Mouse (Mus musculus) liver, embryonic 14.5 days (tissue): ENCODE measurements around the gene Tnp1. TPM values are rescaled to one million over a fixed set of nuclear protein-coding genes. Genes with fewer than 3 reads are reported as not detected.

ENCODE experiments used
- ATAC-seq: fragments of 200-750 bp; cut with Nextera tagmentation; 2 replicates; pipeline ENCODE4 v1.8.0; 2017; ENCODE audit warnings: moderate number of reproducible peaks, mild to moderate bottlenecking, moderate library complexity; ENCODE audit not compliant: insufficient read depth
- DNase-seq, 3 experiments: peaks; one replicate each; pipeline ENCODE4 v3.0.0-alpha.2; 2012 to 2013; ENCODE audit warnings: low read depth in 3 of 3, low spot score in 3 of 3
- H3K27ac ChIP-seq: fragments of 300-500 bp; sonication (generic); 2 replicates; pipeline ENCODE4 v1.5.1; 2014; ENCODE audit warnings: moderate library complexity, mild to moderate bottlenecking, control low read depth, inconsistent platforms
- H3K27me3 ChIP-seq: fragments of 300-500 bp; sonication (generic); 2 replicates; pipeline ENCODE4 v1.6.1; 2014; ENCODE audit warnings: mild to moderate bottlenecking, low read length, moderate library complexity; ENCODE audit not compliant: control insufficient read depth, insufficient read depth
- H3K36me3 ChIP-seq: fragments of 300-500 bp; sonication (generic); replicated peaks from 2 replicates; pipeline ENCODE4 v1.6.1; 2014; ENCODE audit warnings: low read depth; ENCODE audit not compliant: control insufficient read depth, insufficient read depth
- H3K4me1 ChIP-seq, 2 experiments: fragments of 200-500 bp in 1 of 2; fragments of 300-500 bp in 1 of 2; sonication (generic) in 1 of 2; replicated peaks; 2 replicates each; pipeline ENCODE4 v1.6.1; 2012 to 2014; ENCODE audit warnings: antibody characterized with exemption in 1 of 2, inconsistent platforms in 1 of 2, low read length in 1 of 2; ENCODE audit not compliant: control insufficient read depth in 2 of 2, insufficient read depth in 2 of 2
- H3K4me2 ChIP-seq: fragments of 300-500 bp; sonication (generic); 2 replicates; pipeline ENCODE4 v1.6.1; 2014; ENCODE audit warnings: low read depth, mild to moderate bottlenecking, control low read depth, moderate library complexity
- H3K4me3 ChIP-seq, 2 experiments: fragments of 200-500 bp in 1 of 2; fragments of 300-500 bp in 1 of 2; sonication (generic) in 1 of 2; 2 replicates each; pipeline ENCODE4 v1.5.1; 2012 to 2014; ENCODE audit warnings: low read depth in 2 of 2, low read length in 2 of 2, mild to moderate bottlenecking in 2 of 2, control low read depth in 1 of 2, inconsistent platforms in 1 of 2, moderate library complexity in 1 of 2; ENCODE audit not compliant: insufficient read depth in 1 of 2
- H3K9ac ChIP-seq: fragments of 300-500 bp; sonication (generic); replicated peaks from 2 replicates; pipeline ENCODE4 v1.6.1; 2014; ENCODE audit warnings: mild to moderate bottlenecking, control low read depth, moderate library complexity
- H3K9me3 ChIP-seq: fragments of 300-500 bp; sonication (generic); 2 replicates; pipeline ENCODE4 v1.6.1; 2016; ENCODE audit warnings: low read length, mixed read lengths; ENCODE audit not compliant: control insufficient read depth
- CTCF ChIP-seq: IDR thresholded peaks from 2 replicates; pipeline ENCODE4 v1.5.1; 2016; ENCODE audit warnings: antibody characterized with exemption, low read depth, control low read depth
- EP300 ChIP-seq: IDR thresholded peaks from 2 replicates; pipeline ENCODE4 v1.6.1; 2016; ENCODE audit warnings: antibody characterized with exemption, low read depth
- WGBS: fragments of 180-500 bp; shearing (Covaris S2); extraction: QIAGEN DNeasy Blood & Tissue Kit; methylation state at CpG from one replicate; pipeline ENCODE4 v1.1.7; 2014; ENCODE audit not compliant: insufficient replicate concordance; 5-methylcytosine and 5-hydroxymethylcytosine counted together
- polyA plus RNA-seq, 2 experiments: library from polyadenylated mRNA; depleted of rRNA in 1 of 2; stranded (reverse) in 1 of 2; unstranded in 1 of 2; fragments of >200 nt; fragmentation: Nextera tagmentation in 1 of 2; extraction: Ambion mirVana in 1 of 2; gene quantifications; 2 replicates each; pipeline versions ENCODE4 v1.2.1 to v1.2.3; 2012 to 2014

The Tnp1 gene
- polyA plus RNA-seq, 2 experiments = not detected

DNA sequence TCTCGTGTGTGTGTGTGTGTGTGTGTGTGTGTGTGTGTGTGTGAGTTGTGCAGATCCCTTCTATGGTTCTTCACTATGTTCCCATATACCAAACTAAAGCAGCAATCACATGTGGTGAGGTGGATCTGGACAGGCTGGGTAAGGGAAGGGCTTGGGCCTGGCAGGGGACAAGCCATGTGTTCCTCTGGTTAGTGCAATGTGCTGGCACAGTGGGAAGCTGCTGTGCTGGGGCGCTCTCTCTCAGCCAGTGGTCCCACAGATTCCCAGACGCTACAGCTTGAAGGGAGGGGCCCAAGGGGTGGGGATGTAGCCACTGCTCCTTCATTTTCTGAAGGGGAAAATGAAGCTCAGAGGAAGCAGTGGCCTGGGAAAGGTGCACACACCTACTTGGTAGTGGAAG lies 40.1 kb upstream of the Tnp1 start:
- H3K4me3 ChIP-seq = no peak overlapping the region
- H3K27me3 ChIP-seq = no peaks in the 10 kb centered on the region; the same call in 1 of the 2 replicates
- TF ChIP-seq EP300 (no peak), CTCF (no peak)
- 49% methylated on average over 3 of the region's 3 CpGs for WGBS
- peaks cover 4 to 5% of the 10 kb centered on the region in 2 experiments for H3K4me1 ChIP-seq
- no peak overlapping the region for H3K4me2 ChIP-seq
- no peak overlapping the region for H3K9ac ChIP-seq
- no peak for ATAC-seq
- no peaks in the 10 kb centered on the region for H3K36me3 ChIP-seq
- DNase-seq = no peak
- no peaks in the 10 kb centered on the region for H3K9me3 ChIP-seq
- no peak overlapping the region for H3K27ac ChIP-seq

- TF ChIP-seq EP300 (no peak), CTCF (no peak)
- Histone ChIP-seq H3K27me3 (no peaks in the 10 kb centered on the region; the same call in 1 of the 2 replicates), H3K36me3 (no peaks in the 10 kb centered on the region), H3K9ac (no peak overlapping the region), H3K4me1 (peaks cover 4 to 5% of the 10 kb centered on the region in 2 experiments), H3K4me2 (no peak overlapping the region), H3K27ac (no peak overlapping the region), H3K9me3 (no peaks in the 10 kb centered on the region), H3K4me3 (no peak overlapping the region)
- ATAC-seq = no peak
- DNase-seq = no peak
- 69% methylated on average over 6 of the region's 6 CpGs for WGBS
These were observed 39.5 kb upstream of the Tnp1 start for GRCm38 (mm10) chr1:73055206-73055605.

GRCm38 (mm10) chr1:73053545-73054326 lies 38.0 kb upstream of the Tnp1 start:
- Histone ChIP-seq H3K27me3 (no peaks in the 10 kb centered on the region; the same call in 1 of the 2 replicates), H3K36me3 (no peaks in the 10 kb centered on the region), H3K4me1 (peaks cover under 1 to 1% of the 10 kb centered on the region in 2 experiments), H3K4me2 (no peak overlapping the region), H3K27ac (no peak overlapping the region), H3K4me3 (no peak overlapping the region), H3K9me3 (no peaks in the 10 kb centered on the region), H3K9ac (no peak overlapping the region)
- ATAC-seq (no peak), DNase-seq (no peak)
- TF ChIP-seq EP300 (no peak), CTCF (no peak)
- 61% methylated on average over 9 of the region's 9 CpGs for WGBS

DNA sequence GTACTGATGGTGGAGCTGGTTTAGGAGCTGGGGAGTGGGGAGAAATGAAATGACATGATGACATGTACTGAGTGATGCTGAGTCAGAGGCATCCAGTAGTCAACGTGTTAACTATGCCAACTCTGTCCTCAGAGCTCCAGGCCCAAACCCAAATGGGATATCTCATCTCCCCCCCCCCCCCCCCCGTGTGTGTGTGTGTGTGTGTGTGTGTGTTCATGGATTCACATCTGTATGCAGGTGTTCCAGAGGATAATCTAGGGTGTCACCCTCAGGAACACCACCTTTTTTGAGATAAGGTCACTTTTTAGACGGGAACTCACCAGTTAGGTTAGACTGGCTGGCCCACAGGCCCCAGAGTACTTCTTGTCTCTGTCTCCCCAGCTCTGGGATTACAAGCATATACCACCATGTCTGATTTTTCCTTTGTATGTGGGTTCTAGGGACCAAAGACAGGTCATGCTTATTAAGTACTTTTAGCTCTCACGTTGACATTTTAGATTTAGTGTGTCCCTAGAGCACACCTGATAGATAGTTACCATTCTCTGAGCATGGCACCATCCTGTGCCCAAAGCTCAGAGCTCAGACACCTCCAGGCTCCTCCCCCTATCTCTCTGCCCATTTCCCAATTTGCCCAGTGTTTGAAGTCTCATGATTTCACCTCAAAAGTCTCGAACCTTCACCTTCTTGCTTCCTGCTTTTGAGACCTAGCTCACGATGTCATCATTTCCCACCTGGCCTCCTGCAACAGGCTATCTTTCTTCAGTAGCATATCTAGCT lies 31.4 kb upstream of the Tnp1 start:
- DNase-seq = peak in 2 of 3 experiments; percentile 34 to 59
- ATAC-seq = peak; percentile 77
- Histone ChIP-seq H3K27me3 (no peaks in the 10 kb centered on the region), H3K9ac (peak overlapping the region; percentile 27; the same call in 1 of the 2 replicates), H3K9me3 (no peaks in the 10 kb centered on the region), H3K4me3 (no peak overlapping the region), H3K4me2 (peak overlapping the region; percentile 15; the same call in 1 of the 2 replicates), H3K27ac (peak overlapping the region; percentile 60), H3K4me1 (peaks cover 30 to 36% of the 10 kb centered on the region in 2 experiments), H3K36me3 (no peaks in the 10 kb centered on the region)
- 52% methylated on average over 5 of the region's 6 CpGs for WGBS
- TF ChIP-seq CTCF = no peak
- peak; percentile 60; the same call in 1 of the 2 replicates for TF ChIP-seq EP300
